Mouse (Mus musculus) hindbrain, embryonic 16.5 days (tissue): ENCODE measurements around the gene Fcgbp. TPM values are rescaled to one million over a fixed set of nuclear protein-coding genes. Genes with fewer than 3 reads are reported as not detected.
A peak's percentile ranks its signal among the peaks of the same experiment; 100 is the strongest.
"Not testable (repeated sequence)": the region's sequence is repeated elsewhere in the genome, so short reads cannot be mapped to it uniquely, and the experiment has no call there.

Source experiments
- ATAC-seq: fragments of 200-750 bp; cut with Nextera tagmentation; 2 replicates; pipeline ENCODE4 v1.8.0; 2017; ENCODE audit warnings: moderate TSS enrichment, moderate library complexity
- H3K27ac ChIP-seq: fragments of 300-500 bp; sonication (generic); 2 replicates; pipeline ENCODE4 v1.5.1; 2014; ENCODE audit warnings: low read depth, mild to moderate bottlenecking, control low read depth, low read length, moderate library complexity
- H3K27me3 ChIP-seq: fragments of 300-500 bp; sonication (generic); replicated peaks from 2 replicates; pipeline ENCODE4 v1.6.1; 2014; ENCODE audit warnings: low read length; ENCODE audit not compliant: control insufficient read depth, insufficient read depth
- H3K36me3 ChIP-seq: fragments of 300-500 bp; sonication (generic); 2 replicates; pipeline ENCODE4 v1.6.1; 2014; ENCODE audit warnings: mild to moderate bottlenecking, low read length, moderate library complexity, mixed read lengths; ENCODE audit not compliant: control insufficient read depth, insufficient read depth
- H3K4me1 ChIP-seq: fragments of 300-500 bp; sonication (generic); 2 replicates; pipeline ENCODE4 v1.6.1; 2014; ENCODE audit warnings: low read depth, low read length; ENCODE audit not compliant: control insufficient read depth, insufficient read depth
- H3K4me2 ChIP-seq: fragments of 300-500 bp; sonication (generic); 2 replicates; pipeline ENCODE4 v1.6.1; 2014; ENCODE audit warnings: mild to moderate bottlenecking, low read length, control low read depth, moderate library complexity
- H3K4me3 ChIP-seq: fragments of 300-500 bp; sonication (generic); 2 replicates; pipeline ENCODE4 v1.5.1; 2014; ENCODE audit warnings: mild to moderate bottlenecking, low read length, control low read depth, moderate library complexity
- H3K9ac ChIP-seq: fragments of 300-500 bp; sonication (generic); 2 replicates; pipeline ENCODE4 v1.6.1; 2014; ENCODE audit warnings: low read depth, mild to moderate bottlenecking, control low read depth, low read length, moderate library complexity
- H3K9me3 ChIP-seq: fragments of 300-500 bp; sonication (generic); 2 replicates; pipeline ENCODE4 v1.6.1; 2014; ENCODE audit warnings: mild to moderate bottlenecking, low read length, moderate library complexity; ENCODE audit not compliant: control insufficient read depth
- WGBS: fragments of 180-500 bp; shearing (Covaris S2); extraction: QIAGEN DNeasy Blood & Tissue Kit; methylation state at CpG from one replicate; pipeline ENCODE4 v1.1.7; 2014; 5-methylcytosine and 5-hydroxymethylcytosine counted together
- polyA plus RNA-seq: library from polyadenylated mRNA; unstranded; fragments of >200 nt; fragmentation: Nextera tagmentation; extraction: Ambion mirVana; gene quantifications from 2 replicates; pipeline ENCODE4 v1.2.1, GENCODE M21; 2015

Gene Fcgbp
- polyA plus RNA-seq, 1 experiment from 2014 or later, result 0.71 TPM

- H3K27ac ChIP-seq, result no peak overlapping the region
- ATAC-seq, result no peak
- WGBS, result 65% methylated on average over 7 of the region's 7 CpGs
- no peak overlapping the region for H3K4me3 ChIP-seq
- H3K27me3 ChIP-seq, result no peaks in the 10 kb centered on the region
- no peaks in the 10 kb centered on the region for H3K4me1 ChIP-seq
- no peak overlapping the region for H3K9ac ChIP-seq
- H3K9me3 ChIP-seq, result no peaks in the 10 kb centered on the region
- H3K36me3 ChIP-seq, result no peaks in the 10 kb centered on the region
- no peak overlapping the region for H3K4me2 ChIP-seq
Measured at GRCm38 (mm10) chr7:28084215-28084614, 13.2 kb downstream of the Fcgbp start.

GRCm38 (mm10) chr7:28086236-28086635 lies 15.2 kb downstream of the Fcgbp start:
- Histone ChIP-seq H3K27ac (no peak overlapping the region), H3K4me1 (no peaks in the 10 kb centered on the region), H3K36me3 (no peaks in the 10 kb centered on the region), H3K4me3 (no peak overlapping the region), H3K4me2 (no peak overlapping the region), H3K9ac (no peak overlapping the region), H3K27me3 (no peaks in the 10 kb centered on the region), H3K9me3 (no peaks in the 10 kb centered on the region)
- WGBS, result 83% methylated on average over 16 of the region's 16 CpGs
- ATAC-seq, result no peak

GRCm38 (mm10) chr7:28093541-28093940 lies 22.5 kb downstream of the Fcgbp start:
- Histone ChIP-seq H3K27ac (no peak overlapping the region), H3K9me3 (no peaks in the 10 kb centered on the region), H3K4me3 (no peak overlapping the region), H3K4me2 (no peak overlapping the region), H3K9ac (no peak overlapping the region), H3K27me3 (no peaks in the 10 kb centered on the region), H3K4me1 (no peaks in the 10 kb centered on the region), H3K36me3 (no peaks in the 10 kb centered on the region)
- no peak for ATAC-seq
- WGBS, result 36% methylated on average over 11 of the region's 11 CpGs

- H3K4me1 ChIP-seq, result no peaks in the 10 kb centered on the region
- ATAC-seq, result no peak
- WGBS, result 93% methylated on average over 16 of the region's 16 CpGs
Measured at GRCm38 (mm10) chr7:28099101-28099500, 28.1 kb downstream of the Fcgbp start.

GRCm38 (mm10) chr7:28100596-28101590 lies 29.9 kb downstream of the Fcgbp start:
- Histone ChIP-seq H3K4me1 (no peaks in the 10 kb centered on the region), H3K27me3 (no peaks in the 10 kb centered on the region), H3K4me2 (no peak overlapping the region), H3K9me3 (peaks cover 9% of the 10 kb centered on the region), H3K4me3 (no peak overlapping the region), H3K9ac (no peak overlapping the region), H3K36me3 (no peaks in the 10 kb centered on the region), H3K27ac (no peak overlapping the region)
- 68% methylated on average over 17 of the region's 17 CpGs for WGBS
- ATAC-seq, result no peak

More at GRCm38 (mm10) chr7:28099101-28099500, 28.1 kb downstream of the Fcgbp start:
- H3K36me3 ChIP-seq, result no peaks in the 10 kb centered on the region
- H3K4me2 ChIP-seq, result no peak overlapping the region
- H3K27me3 ChIP-seq, result no peaks in the 10 kb centered on the region
- H3K27ac ChIP-seq, result no peak overlapping the region
- H3K9ac ChIP-seq, result no peak overlapping the region
- no peak overlapping the region for H3K4me3 ChIP-seq
- peaks cover 9% of the 10 kb centered on the region for H3K9me3 ChIP-seq

GRCm38 (mm10) chr7:28102936-28103335 lies 31.9 kb downstream of the Fcgbp start:
- not testable (repeated sequence) for H3K9ac ChIP-seq, H3K36me3 ChIP-seq, H3K27me3 ChIP-seq, H3K9me3 ChIP-seq, H3K4me3 ChIP-seq, H3K4me1 ChIP-seq, ATAC-seq, H3K4me2 ChIP-seq, H3K27ac ChIP-seq
- 55% methylated on average over 3 of the region's 5 CpGs for WGBS

- H3K9ac ChIP-seq, result peak overlapping the region; percentile 43
- no peaks in the 10 kb centered on the region for H3K27me3 ChIP-seq
- no peaks in the 10 kb centered on the region for H3K36me3 ChIP-seq
- WGBS, result 9% methylated on average over 23 of the region's 23 CpGs
- ATAC-seq, result peak; percentile 93
- no peaks in the 10 kb centered on the region for H3K4me1 ChIP-seq
- H3K4me2 ChIP-seq, result peak overlapping the region; percentile 61
- H3K4me3 ChIP-seq, result peak overlapping the region; percentile 32
- H3K27ac ChIP-seq, result no peak overlapping the region
- H3K9me3 ChIP-seq, result 0 out of 2 replicates have a peak, but pooled peaks cover 2% of the 10 kb centered on the region
Measured at GRCm38 (mm10) chr7:28104670-28105069, 33.6 kb downstream of the Fcgbp start.

- Histone ChIP-seq H3K9me3 (no peaks in the 10 kb centered on the region), H3K27me3 (no peaks in the 10 kb centered on the region), H3K9ac (no peak overlapping the region), H3K4me3 (no peak overlapping the region), H3K27ac (no peak overlapping the region), H3K4me2 (no peak overlapping the region), H3K4me1 (no peaks in the 10 kb centered on the region), H3K36me3 (no peaks in the 10 kb centered on the region)
- WGBS, result 88% methylated on average over 11 of the region's 11 CpGs
- no peak for ATAC-seq
Measured at GRCm38 (mm10) chr7:28106241-28106640, 35.2 kb downstream of the Fcgbp start.

GRCm38 (mm10) chr7:28114648-28115047 lies 43.6 kb downstream of the Fcgbp start:
- Histone ChIP-seq H3K4me2 (no peak overlapping the region), H3K4me1 (no peaks in the 10 kb centered on the region), H3K4me3 (no peak overlapping the region), H3K9ac (no peak overlapping the region), H3K36me3 (no peaks in the 10 kb centered on the region), H3K27me3 (no peaks in the 10 kb centered on the region), H3K27ac (no peak overlapping the region), H3K9me3 (no peaks in the 10 kb centered on the region)
- no peak for ATAC-seq
- WGBS, result 88% methylated on average over 2 of the region's 2 CpGs
